Mouse (Mus musculus) left cerebral cortex, postnatal 25 days (tissue): ENCODE results near the gene Tubb3. TPM values are rescaled to one million over a fixed set of nuclear protein-coding genes. Genes with fewer than 3 reads are reported as not detected.
A peak's percentile ranks its signal among the peaks of the same experiment; 100 is the strongest.
"Not testable (repeated sequence)": the region's sequence is repeated elsewhere in the genome, so short reads cannot be mapped to it uniquely, and the experiment has no call there.

Source experiments
- DNase-seq, 2 experiments: peaks; one replicate each; pipeline ENCODE4 v3.0.0; 2022; ENCODE audit warnings: low spot score in 2 of 2, mixed read lengths in 1 of 2
- intact Hi-C: fragments of 180-260 bp; cut with DNase I; formaldehyde crosslinking; loops from one replicate; pipeline ENCODE4 v1.15.1; 2025
- total RNA-seq, 2 experiments: library from RNA; stranded (reverse); gene quantifications; 2 replicates each; pipeline ENCODE4 v1.2.3; 2021

Gene Tubb3
- total RNA-seq, 2 experiments from 2014 or later, result 447 to 452 TPM

DNA sequence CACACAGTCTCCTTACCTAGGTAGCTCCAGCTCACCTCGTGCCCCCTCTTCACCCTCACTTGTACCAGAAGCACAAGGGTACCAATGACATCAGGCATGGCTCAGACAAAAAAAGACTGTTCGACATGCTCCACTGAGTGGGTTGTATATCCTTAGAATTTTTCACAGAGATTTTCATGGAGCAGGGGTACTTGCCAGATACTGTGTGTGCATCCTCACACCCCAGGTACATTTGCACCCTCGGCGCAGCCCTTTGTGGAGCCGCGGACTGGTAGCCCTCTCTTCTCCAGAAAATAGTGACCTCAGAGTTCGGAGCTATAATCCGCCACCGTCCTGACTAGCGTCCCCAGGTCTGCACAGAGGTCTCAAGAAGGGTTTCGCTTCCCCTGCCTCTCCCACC, 436 bp upstream of the Tubb3 start:
- intact Hi-C loops, result no loop called here
- DNase-seq, result peak in 1 of 2 experiments; percentile 41

DNA sequence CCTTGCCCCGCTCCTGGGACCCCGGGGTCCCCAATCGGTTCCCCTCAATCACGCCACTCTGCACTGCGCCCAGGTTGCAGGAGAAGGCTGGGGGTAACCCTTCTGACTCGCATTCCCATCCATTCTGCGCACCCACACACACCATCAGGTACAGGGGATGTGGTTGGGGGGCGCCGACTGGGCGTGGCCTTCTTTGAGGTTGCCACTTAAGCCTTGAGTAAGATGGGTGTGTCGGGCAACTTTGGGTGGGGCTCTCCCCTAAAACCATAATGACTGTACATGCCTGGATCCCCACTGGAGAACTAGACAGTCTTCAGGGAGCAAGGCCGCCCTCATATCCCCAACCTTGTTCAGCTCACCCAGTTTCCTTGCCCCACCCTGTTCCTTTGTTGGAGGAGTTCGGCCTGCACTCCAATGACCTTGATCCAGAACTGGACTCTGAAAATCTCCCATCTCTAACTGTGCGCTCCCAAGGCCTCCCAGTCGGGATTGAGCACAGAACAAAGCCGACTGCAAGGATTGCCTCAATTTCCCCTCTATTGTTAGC, 630 bp downstream of the Tubb3 start:
- DNase-seq, result peak in 1 of 2 experiments; percentile 55
- intact Hi-C loops, result no loop called here

DNA sequence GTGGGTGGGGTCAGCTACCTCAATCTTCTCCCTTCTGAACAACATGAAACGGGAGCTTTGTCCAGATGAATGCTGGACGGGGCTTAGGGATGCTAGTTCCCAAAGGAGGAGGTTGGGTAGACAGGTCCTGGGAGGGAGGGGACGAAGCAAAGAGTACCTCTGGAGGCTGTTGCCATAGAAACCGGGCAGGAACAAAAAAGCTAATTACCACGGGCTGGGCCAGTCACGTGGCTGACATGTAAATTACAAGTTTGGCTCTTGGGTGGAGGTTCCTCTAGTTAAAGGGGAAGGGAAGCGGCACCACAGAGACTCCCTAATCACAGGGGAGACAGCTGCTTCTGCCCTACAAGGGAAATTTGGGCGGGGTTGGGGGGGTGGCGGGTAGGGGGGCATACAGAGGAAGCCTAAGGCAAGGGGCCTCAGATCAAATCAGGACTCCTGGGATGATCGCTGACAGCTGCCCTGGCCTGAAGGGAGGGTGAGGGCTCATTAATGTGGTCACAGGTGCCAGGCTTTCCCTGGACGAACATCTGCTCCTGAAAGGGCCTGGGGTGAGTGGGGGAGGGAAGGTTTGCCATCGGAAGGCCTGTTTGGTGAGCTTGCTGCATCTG, 1.4 kb downstream of the Tubb3 start:
- peak; percentile 85 to 95 for DNase-seq
- intact Hi-C loops, result no loop called here

DNA sequence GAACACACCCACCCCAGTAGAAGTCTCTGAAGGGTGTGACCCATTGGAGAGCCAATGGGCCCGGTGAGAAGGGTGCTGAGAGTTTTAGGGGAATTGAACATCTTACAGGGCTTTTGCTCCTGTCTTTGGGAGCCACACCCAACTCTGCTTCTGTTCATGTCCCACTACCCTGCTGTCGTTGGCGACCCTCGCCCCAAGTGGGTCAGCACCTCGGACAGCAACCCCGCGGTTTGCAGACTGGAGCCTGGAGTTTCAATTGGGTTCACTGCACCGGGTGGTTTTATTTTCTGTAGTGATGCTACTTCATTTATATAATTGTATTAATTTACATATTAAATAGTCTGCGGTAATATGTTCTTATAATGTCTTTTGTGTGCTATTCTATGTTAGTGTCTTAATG, 3.0 kb downstream of the Tubb3 start:
- intact Hi-C loops, result no loop called here
- DNase-seq, result no peak

DNA sequence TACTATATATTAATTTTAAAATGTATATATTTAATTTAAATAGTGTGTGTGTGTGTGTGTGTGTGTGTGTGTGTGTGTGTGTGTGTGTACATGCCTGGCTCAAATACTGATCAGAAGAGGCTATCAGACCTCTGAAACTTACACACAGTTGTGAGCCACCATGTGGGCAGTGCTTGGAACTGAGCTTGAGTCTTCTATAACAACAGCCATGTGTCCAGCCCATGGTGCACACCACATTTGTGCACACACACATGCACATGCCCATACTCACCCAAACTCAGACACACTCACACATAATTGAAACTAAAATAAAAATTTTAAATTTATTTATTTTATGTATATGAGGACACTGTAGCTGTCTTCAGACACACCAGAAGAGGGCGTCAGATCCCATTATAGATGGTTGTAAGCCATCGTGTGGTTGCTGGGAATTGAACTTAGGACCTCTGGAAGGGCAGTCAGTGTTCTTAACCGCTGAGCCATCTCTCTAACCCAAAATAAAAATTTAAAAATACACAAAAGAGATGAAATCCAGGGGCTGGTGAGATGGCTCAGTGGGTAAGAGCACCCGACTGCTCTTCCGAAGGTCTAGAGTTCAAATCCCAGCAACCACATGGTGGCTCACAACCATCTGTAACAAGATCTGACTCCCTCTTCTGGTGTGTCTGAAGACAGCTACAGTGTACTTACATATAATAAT, 3.9 kb downstream of the Tubb3 start:
- DNase-seq, intact Hi-C loops: not testable (repeated sequence)

DNA sequence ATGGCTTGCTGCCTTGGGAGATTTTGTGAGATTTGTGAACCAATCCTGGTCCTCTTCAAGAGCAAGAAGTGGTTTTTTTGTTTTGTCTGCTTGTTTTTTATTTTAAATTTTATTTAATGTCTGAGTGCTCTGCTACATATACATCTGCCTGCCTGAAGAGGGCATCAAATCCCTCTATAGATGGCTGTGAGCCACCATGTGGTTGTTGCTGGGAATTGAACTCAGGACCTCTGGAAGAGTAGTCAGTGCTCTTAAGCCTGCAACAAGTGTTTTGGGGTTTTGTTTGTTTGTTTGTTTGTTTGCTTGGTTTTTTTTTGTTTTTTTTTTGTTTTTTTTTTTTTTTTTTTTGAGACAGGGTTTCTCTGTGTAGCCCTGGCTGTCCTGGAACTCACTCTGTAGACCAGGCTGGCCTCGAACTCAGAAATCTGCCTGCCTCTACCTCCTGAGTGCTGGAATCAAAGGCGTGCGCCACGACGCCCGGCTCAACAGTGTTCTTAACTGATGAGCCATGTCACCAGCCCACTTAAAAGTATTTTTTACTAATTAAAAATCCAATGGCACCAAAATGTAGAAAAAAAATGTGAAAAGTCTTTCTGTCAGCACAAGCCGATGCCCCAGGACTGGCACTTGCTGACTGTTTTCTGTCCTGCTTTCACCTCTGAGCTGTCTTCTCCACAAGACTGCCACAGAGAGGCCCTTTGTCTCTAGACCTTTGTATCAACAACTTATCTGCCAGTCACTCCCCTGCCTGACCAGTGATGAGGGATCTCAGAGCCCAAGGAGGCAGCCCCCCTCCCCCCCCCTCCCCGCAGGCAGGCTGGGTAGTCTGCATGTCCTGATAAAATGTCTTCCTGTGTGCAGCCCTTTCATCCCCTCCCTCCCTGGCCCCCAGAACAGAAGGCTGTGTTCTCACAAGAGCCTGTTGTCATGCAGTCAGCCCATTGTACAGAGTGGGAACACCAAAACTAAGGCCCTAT, 5.0 kb downstream of the Tubb3 start:
- DNase-seq, result peak in 1 of 2 experiments; percentile 62
- intact Hi-C loops, result no loop called here

DNA sequence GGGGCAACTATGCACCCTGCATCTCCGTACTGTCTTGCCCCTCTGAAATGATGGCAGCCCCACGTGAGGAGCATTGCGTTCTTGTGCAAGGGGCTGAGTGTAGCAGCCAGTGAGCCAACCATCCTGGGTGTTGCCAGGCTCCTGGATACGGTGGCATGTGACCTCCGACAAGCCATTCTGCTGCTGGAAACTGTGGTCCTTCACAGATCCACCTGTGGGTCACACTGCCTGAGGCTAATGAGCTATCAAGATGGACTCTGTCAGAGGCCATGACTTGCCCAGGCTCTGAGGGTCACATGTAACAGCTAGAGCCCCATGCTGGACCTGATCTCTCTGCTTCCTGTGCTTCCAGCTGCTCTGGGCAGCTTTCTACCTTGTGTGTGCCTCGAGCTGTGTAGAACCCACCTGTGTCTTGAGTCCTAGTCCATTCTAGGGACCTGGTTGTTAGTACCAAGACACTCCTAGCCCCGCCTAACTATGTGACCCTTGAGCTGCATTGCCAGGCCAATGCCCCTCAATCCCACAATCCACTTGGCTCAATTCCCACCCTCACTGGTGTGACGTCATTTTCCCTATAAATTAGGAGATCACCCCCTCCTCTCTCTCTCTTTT, 5.8 kb downstream of the Tubb3 start:
- DNase-seq, result no peak
- intact Hi-C loops, result no loop called here

DNA sequence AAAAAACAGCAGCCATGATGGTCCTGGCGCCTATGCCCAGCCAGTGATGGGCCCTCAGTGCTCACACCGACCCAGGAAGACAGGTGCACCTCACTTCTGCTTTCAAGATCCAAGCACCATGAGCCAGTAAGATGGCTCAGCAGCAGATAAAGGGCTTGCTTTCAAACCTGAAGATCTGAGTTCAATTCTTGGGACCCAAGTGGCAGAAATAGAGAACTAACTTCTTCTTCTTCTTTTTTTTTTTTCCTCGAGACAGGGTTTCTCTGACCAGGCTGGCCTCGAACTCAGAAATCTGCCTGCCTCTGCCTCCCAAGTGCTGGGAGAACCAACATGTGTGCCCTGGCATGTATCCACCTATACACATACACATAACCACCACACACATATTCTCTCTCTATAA, 8.5 kb downstream of the Tubb3 start:
- DNase-seq, result no peak
- intact Hi-C loops, result no loop called here

DNA sequence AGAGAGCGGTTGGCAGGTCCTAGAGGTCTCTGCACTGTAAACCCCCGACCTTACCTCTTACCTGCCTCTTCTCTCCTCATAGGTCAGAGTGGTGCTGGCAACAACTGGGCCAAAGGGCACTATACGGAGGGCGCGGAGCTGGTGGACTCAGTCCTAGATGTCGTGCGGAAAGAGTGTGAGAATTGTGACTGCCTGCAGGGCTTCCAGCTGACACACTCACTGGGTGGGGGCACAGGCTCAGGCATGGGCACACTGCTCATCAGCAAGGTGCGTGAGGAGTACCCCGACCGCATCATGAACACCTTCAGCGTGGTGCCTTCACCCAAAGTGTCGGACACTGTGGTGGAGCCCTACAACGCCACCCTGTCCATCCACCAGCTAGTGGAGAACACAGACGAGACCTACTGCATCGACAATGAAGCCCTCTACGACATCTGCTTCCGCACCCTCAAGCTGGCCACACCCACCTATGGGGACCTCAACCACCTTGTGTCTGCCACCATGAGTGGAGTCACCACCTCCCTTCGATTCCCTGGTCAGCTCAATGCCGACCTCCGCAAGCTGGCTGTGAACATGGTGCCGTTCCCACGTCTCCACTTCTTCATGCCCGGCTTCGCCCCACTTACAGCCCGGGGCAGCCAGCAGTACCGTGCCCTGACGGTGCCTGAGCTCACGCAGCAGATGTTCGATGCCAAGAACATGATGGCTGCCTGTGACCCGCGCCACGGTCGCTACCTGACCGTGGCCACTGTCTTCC, 9.5 kb downstream of the Tubb3 start:
- no peak for DNase-seq
- intact Hi-C loops, result no loop called here

DNA sequence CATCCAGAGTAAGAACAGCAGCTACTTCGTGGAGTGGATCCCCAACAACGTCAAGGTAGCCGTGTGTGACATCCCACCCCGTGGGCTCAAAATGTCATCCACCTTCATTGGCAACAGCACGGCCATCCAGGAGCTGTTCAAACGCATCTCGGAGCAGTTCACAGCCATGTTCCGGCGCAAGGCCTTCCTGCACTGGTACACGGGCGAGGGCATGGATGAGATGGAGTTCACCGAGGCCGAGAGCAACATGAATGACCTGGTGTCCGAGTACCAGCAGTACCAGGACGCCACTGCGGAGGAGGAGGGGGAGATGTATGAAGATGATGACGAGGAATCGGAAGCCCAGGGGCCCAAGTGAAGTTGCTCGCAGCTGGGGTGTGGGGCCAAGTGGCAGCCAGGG, 10.1 kb downstream of the Tubb3 start:
- intact Hi-C loops, result no loop called here
- no peak for DNase-seq

DNA sequence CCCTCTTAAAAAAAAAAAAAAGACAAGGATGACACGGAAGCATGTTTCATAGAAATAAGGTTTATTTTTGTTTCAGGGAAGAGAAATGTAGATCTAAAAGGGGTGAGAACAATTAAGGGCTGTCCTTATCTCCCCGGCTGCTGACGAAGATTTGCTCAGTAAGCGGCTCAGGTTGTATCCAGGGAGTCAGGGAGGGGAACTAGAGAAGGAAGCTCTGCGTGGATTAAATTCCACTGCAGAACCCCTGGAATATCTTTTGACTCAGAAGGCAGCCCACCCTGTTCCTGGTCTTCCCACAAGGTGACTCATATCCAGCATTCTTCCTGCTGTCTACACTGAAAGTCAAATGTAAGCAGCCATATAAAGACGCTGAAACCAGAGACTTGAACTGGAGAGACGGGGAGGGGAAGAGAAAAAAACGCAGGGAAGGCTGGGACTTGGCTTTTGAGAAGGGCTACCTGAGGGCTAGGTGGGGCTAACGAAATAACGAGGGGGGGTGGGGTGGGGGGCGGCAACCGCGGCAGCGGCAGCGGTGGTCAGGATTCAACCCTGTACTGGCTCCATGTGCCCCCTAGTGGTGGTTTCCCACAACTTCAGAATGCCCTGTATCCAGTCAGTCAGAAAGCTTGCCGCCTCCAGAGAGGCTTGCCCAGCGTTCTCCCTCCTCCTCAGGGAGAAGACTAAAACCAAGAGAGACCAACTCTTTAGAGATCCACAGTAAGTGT, 11.0 kb downstream of the Tubb3 start:
- DNase-seq, result peak; percentile 85 to 93
- intact Hi-C loops, result loop anchor here (1.0 kb wide), 1 partner anchor 14 kb away; no protein-coding TSS in a partner anchor

DNA sequence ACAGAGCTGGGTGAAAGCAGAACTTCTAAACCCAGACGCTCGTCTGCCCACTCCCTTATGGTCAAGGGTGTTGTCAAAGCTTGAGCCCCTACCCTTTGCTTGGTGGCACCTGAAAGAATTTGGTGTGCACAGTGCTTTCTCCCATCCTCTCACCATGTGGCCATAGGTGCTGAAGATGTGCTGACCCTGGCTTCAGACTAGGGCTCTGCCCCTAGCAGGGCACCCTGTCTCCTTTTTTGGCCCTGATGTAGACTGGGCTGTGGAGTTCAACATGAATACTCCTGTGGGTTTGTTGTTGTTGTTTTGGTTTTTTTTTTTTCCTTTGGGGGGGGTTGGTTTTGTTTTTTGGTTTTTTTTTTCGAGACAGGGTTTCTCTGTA, 11.5 kb downstream of the Tubb3 start:
- no peak for DNase-seq
- intact Hi-C loops, result loop anchor here (1.0 kb wide), 1 partner anchor 14 kb away; no protein-coding TSS in a partner anchor

DNA sequence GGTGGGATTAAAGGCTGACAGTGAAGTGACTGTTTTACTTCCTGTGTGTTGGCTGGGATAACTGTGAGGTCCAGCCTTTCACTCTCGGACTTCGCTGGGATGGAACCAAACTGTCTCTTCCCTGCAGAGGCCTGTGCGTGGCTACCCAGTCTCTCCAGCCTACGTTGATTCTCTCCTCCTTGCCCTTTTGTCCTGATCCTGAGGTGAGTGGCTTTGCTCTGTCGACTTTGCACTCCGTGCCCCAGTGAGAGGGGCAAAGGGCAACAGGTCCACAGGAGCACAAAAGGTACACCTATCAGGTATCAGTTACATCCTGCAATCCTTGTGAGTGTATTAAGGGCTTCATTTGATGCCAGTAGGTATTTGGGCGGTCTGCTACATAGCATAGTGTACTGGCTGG, 12.2 kb downstream of the Tubb3 start, which contains the start of gene Def8:
TSS of gene Def8 (plus strand) at position 87 of the 400 bp plus-strand sequence.
- DNase-seq, result no peak
- intact Hi-C loops, result no loop called here

DNA sequence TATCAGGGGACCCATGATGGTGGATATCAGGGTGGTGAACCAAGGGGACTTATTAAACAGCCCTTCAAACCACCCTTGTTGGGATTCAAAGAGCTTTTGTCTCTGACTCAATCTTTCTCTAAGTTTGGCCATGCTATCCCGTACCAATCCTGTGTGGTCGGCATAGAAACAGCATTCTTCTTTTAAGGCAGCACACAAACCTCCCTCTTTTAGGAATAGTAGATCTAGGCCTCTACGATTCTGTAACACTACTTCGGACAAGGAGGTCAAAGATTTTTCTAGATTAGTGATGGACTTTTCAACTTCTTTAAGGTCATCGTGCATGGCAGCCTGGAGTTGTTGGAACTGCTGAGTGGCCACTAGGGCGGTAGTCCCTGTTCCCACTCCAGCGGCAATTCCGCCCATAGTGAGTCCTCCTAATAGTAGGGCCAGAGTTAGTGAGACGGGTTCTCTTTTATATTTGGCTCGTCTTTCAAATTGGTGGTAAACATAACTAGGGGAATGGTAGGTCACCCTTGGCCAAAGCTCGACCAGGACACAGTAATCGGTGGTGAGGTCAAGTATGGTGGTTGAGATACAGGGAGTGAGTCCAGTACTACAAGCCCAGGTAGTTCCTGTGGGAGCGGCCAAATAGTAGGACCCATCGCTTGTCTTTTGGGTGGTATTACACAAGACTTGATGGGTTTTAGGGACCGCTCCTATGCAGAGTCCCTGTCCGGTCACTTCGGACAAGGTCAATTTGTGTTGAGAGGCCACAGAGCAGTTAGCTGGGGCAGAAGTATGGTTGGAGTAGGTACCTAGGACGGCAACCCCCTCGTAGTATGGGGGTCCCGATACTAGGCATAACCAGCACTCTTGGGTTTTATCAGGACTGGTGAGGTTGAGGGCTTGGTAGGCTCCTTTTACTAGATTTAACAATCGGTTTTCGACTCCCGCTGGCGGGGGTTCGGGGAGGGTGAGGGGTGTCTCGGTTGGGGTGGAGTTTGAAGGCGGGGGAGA, 15.6 kb downstream of the Tubb3 start:
- intact Hi-C loops, result no loop called here
- no peak for DNase-seq

DNA sequence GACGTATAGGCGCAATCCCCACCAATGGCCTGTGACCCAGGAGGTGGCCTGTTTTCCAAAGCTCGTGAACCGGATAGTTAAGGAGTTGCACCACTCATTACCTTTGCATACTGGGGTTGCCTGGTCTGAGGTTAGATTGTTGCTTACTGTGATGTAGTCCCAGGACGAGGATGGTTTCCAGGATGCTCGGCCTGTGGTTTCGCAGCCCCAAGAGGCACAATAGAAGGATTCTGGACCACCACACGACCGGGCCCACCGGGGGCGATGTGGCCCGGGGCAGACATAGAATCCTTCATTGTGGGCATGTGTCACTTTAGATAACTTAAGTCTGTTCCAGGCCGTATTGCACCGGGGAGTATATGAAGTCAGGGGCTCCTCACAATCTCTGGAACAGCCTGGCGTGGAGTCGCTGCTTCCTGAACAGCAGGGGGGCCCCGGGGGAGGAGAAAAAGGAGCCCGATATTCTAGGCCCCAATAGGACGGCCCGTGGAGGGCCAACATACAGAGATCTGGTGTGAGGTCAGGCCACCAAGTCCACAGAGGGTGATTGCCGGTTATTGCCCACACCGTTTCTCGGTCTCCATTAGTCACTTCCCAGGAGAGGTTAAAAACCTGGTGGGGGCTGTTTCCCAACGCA, 16.5 kb downstream of the Tubb3 start:
- intact Hi-C loops, result no loop called here
- no peak for DNase-seq

DNA sequence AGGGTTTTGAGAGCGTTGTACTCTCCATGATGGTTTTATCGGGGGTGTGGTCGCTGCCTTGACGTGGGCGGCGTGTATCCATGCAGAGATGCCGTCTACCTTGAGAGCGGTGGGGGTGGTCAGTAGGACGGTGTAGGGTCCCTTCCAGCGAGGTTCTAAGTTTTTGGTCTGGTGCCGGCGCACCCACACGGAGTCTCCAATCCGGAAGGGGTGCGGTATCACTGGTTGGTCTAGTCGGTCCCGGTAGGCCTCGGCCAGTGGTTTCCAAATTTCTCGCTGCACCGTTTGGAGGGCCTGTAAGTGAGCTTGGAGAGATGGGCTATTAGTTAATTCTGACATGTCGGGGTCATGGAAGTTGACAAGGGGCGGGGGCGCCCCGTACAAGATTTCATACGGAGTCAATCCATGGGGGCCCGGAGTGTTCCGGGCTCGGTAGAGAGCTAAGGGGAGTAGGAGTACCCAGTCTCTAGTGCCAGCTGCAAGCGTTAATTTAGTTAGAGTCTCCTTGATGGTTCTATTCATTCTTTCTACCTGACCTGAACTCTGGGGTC, 17.2 kb downstream of the Tubb3 start:
- DNase-seq, result no peak
- intact Hi-C loops, result no loop called here
